Mouse (Mus musculus): ENCODE data around the gene H2afz. TPM values are rescaled to one million over a fixed set of nuclear protein-coding genes. Genes with fewer than 3 reads are reported as not detected.
"Not testable (repeated sequence)": the region's sequence is repeated elsewhere in the genome, so short reads cannot be mapped to it uniquely, and the experiment has no call there.

The H2afz gene
- polyA plus RNA-seq, 1 experiment, result 565 TPM

GRCm38 (mm10) chr3:137863330-137864123 is 760 bp upstream of the H2afz start:
- no peak for DNase-seq (ENCODE audit: low spot score)

GRCm38 (mm10) chr3:137864988-137865982 is 998 bp downstream of the H2afz start:
- peak; percentile 65 for DNase-seq (ENCODE audit: low spot score)

GRCm38 (mm10) chr3:137867133-137867436 is 2.8 kb downstream of the H2afz start:
- DNase-seq (ENCODE audit: low spot score), result no peak

GRCm38 (mm10) chr3:137867437-137868093 is 3.3 kb downstream of the H2afz start, which contains the start of gene Dnajb14:
TSS of gene Dnajb14 (plus strand) at chr3:137867675.
- DNase-seq (ENCODE audit: low spot score), result peak; percentile 75

GRCm38 (mm10) chr3:137868094-137868913 is 4.0 kb downstream of the H2afz start:
- DNase-seq (ENCODE audit: low spot score), result no peak

GRCm38 (mm10) chr3:137869395-137869794 is 5.1 kb downstream of the H2afz start:
- no peak for DNase-seq (ENCODE audit: low spot score)

GRCm38 (mm10) chr3:137879313-137879712 is 15.0 kb downstream of the H2afz start:
- DNase-seq (ENCODE audit: low spot score), result no peak

GRCm38 (mm10) chr3:137880109-137880748 is 15.9 kb downstream of the H2afz start:
- no peak for DNase-seq (ENCODE audit: low spot score)

- no peak for DNase-seq (ENCODE audit: low spot score)
These were observed 16.8 kb downstream of the H2afz start for GRCm38 (mm10) chr3:137881093-137881492.

- DNase-seq (ENCODE audit: low spot score), result no peak
These were observed 23.7 kb downstream of the H2afz start for GRCm38 (mm10) chr3:137887961-137888360.

GRCm38 (mm10) chr3:137891089-137891488 is 26.8 kb downstream of the H2afz start:
- DNase-seq (ENCODE audit: low spot score), result no peak

GRCm38 (mm10) chr3:137892118-137892517 is 27.8 kb downstream of the H2afz start:
- no peak for DNase-seq (ENCODE audit: low spot score)

- no peak for DNase-seq (ENCODE audit: low spot score)
These were observed 29.5 kb downstream of the H2afz start for GRCm38 (mm10) chr3:137893789-137894188.

GRCm38 (mm10) chr3:137895196-137895595 is 30.9 kb downstream of the H2afz start:
- DNase-seq (ENCODE audit: low spot score), result no peak

GRCm38 (mm10) chr3:137896386-137896785 is 32.1 kb downstream of the H2afz start:
- DNase-seq (ENCODE audit: low spot score), result no peak

- no peak for DNase-seq (ENCODE audit: low spot score)
These were observed 32.6 kb downstream of the H2afz start for GRCm38 (mm10) chr3:137896867-137897266.

- no peak for DNase-seq (ENCODE audit: low spot score)
These were observed 33.4 kb downstream of the H2afz start for GRCm38 (mm10) chr3:137897685-137898084.

- DNase-seq (ENCODE audit: low spot score), result no peak
These were observed 35.9 kb downstream of the H2afz start for GRCm38 (mm10) chr3:137900149-137900548.

- no peak for DNase-seq (ENCODE audit: low spot score)
These were observed 48.8 kb downstream of the H2afz start for GRCm38 (mm10) chr3:137913093-137913492.

- DNase-seq (ENCODE audit: low spot score), result not testable (repeated sequence)
These were observed 50.3 kb downstream of the H2afz start for GRCm38 (mm10) chr3:137914567-137914966.
